Mouse (Mus musculus): Measurements from ENCODE around the gene Nectin4.

The Nectin4 gene

GRCm38 (mm10) chr1:171411492-171411941 is 41.6 kb downstream of the Nectin4 start:
- DNase-seq (ENCODE audit: low read depth, low spot score), result no peak

GRCm38 (mm10) chr1:171412001-171412441 is 42.1 kb downstream of the Nectin4 start:
- DNase-seq (ENCODE audit: low read depth, low spot score), result peak; percentile 33

GRCm38 (mm10) chr1:171412446-171412845 is 42.5 kb downstream of the Nectin4 start:
- DNase-seq (ENCODE audit: low read depth, low spot score), result peak; percentile 58

- no peak for DNase-seq (ENCODE audit: low read depth, low spot score)
Measured at GRCm38 (mm10) chr1:171413608-171414007, 43.7 kb downstream of the Nectin4 start.

- DNase-seq (ENCODE audit: low read depth, low spot score), result no peak
Measured at GRCm38 (mm10) chr1:171418660-171419059, 48.8 kb downstream of the Nectin4 start, which contains the start of gene Tstd1. TSS of gene Tstd1 (plus strand) at chr1:171418872.

GRCm38 (mm10) chr1:171419291-171419882 is 49.5 kb downstream of the Nectin4 start:
- no peak for DNase-seq (ENCODE audit: low read depth, low spot score)

GRCm38 (mm10) chr1:171419905-171420304 is 50.0 kb downstream of the Nectin4 start:
- DNase-seq (ENCODE audit: low read depth, low spot score), result no peak

- DNase-seq (ENCODE audit: low read depth, low spot score), result no peak
Measured at GRCm38 (mm10) chr1:171422504-171423095, 52.7 kb downstream of the Nectin4 start.

GRCm38 (mm10) chr1:171424638-171425037 is 54.7 kb downstream of the Nectin4 start:
- DNase-seq (ENCODE audit: low read depth, low spot score), result no peak

GRCm38 (mm10) chr1:171425126-171425525 is 55.2 kb downstream of the Nectin4 start:
- no peak for DNase-seq (ENCODE audit: low read depth, low spot score)

- DNase-seq (ENCODE audit: low read depth, low spot score), result no peak
Measured at GRCm38 (mm10) chr1:171432158-171432557, 62.3 kb downstream of the Nectin4 start.

GRCm38 (mm10) chr1:171435288-171435814 is 65.5 kb downstream of the Nectin4 start:
- DNase-seq (ENCODE audit: low read depth, low spot score), result no peak

- no peak for DNase-seq (ENCODE audit: low read depth, low spot score)
Measured at GRCm38 (mm10) chr1:171435974-171436373, 66.1 kb downstream of the Nectin4 start.

- peak; percentile 16 for DNase-seq (ENCODE audit: low read depth, low spot score)
Measured at GRCm38 (mm10) chr1:171437264-171438013, 67.5 kb downstream of the Nectin4 start, which contains the start of gene F11r. TSS of gene F11r (plus strand) at chr1:171437535.
